Mouse (Mus musculus): ENCODE results near the gene Xrra1.

- TF ChIP-seq CTCF (IDR thresholded peaks at IDR 0.05; ENCODE audit: low read depth) (no peak), EP300 (IDR thresholded peaks at IDR 0.05; ENCODE audit: low read depth) (no peak; the same call in 1 of the 2 replicates)
Measured at GRCm38 (mm10) chr7:99825511-99825910, 33.4 kb upstream of the Xrra1 start.

All from liver, embryonic 14.5 days (tissue).